Mouse (Mus musculus): ENCODE data around the gene Tbc1d22a. TPM values are rescaled to one million over a fixed set of nuclear protein-coding genes. Genes with fewer than 3 reads are reported as not detected.

Gene Tbc1d22a
- polyA plus RNA-seq, 1 experiment from 2014 or later, result 16.6 TPM

GRCm38 (mm10) chr15:86309213-86309829 lies 95.1 kb downstream of the Tbc1d22a start:
- ATAC-seq (ENCODE audit: low FRiP score, low TSS enrichment), result no peak
- Histone ChIP-seq H3K4me1 (ENCODE audit: insufficient read depth, low read length) (no peaks in the 10 kb centered on the region), H3K9ac (replicated peaks; ENCODE audit: low read length) (no peak overlapping the region), H3K27ac (ENCODE audit: low read length) (no peak overlapping the region), H3K9me3 (ENCODE audit: low read length) (peaks cover 4% of the 10 kb centered on the region; the same call in 1 of the 2 replicates), H3K4me2 (replicated peaks; ENCODE audit: low read depth, low read length) (no peak overlapping the region), H3K36me3 (ENCODE audit: insufficient read depth, low read length) (peaks cover 6% of the 10 kb centered on the region), H3K27me3 (ENCODE audit: insufficient read depth, low read length) (no peaks in the 10 kb centered on the region), H3K4me3 (ENCODE audit: low read length) (no peak overlapping the region)
- WGBS, result 77% methylated on average over 4 of the region's 5 CpGs

- ATAC-seq (ENCODE audit: low FRiP score, low TSS enrichment), result 0 out of 2 replicates have a peak, but pooled peaks have one; percentile 27
- H3K4me1 ChIP-seq (ENCODE audit: insufficient read depth, low read length), result peaks cover 8% of the 10 kb centered on the region
- no peak overlapping the region for H3K9ac ChIP-seq (replicated peaks; ENCODE audit: low read length)
- H3K36me3 ChIP-seq (ENCODE audit: insufficient read depth, low read length), result peaks cover 4% of the 10 kb centered on the region; the same call in 1 of the 2 replicates
- no peak overlapping the region for H3K4me2 ChIP-seq (replicated peaks; ENCODE audit: low read depth, low read length)
- H3K4me3 ChIP-seq (ENCODE audit: low read length), result no peak overlapping the region
- H3K27ac ChIP-seq (ENCODE audit: low read length), result no peak overlapping the region
- WGBS, result 45% methylated on average over 19 of the region's 19 CpGs
- no peaks in the 10 kb centered on the region for H3K9me3 ChIP-seq (ENCODE audit: low read length)
- no peaks in the 10 kb centered on the region for H3K27me3 ChIP-seq (ENCODE audit: insufficient read depth, low read length)
Measured at GRCm38 (mm10) chr15:86320803-86321510, 106.7 kb downstream of the Tbc1d22a start.

GRCm38 (mm10) chr15:86326341-86326740 lies 112.1 kb downstream of the Tbc1d22a start:
- no peak overlapping the region for H3K27ac ChIP-seq (ENCODE audit: low read length)
- no peaks in the 10 kb centered on the region for H3K9me3 ChIP-seq (ENCODE audit: low read length)
- 90% methylated on average over 4 of the region's 4 CpGs for WGBS
- no peaks in the 10 kb centered on the region for H3K36me3 ChIP-seq (ENCODE audit: insufficient read depth, low read length)
- peaks cover 1% of the 10 kb centered on the region; the same call in 1 of the 2 replicates for H3K4me1 ChIP-seq (ENCODE audit: insufficient read depth, low read length)
- no peak overlapping the region for H3K4me2 ChIP-seq (replicated peaks; ENCODE audit: low read depth, low read length)
- no peak overlapping the region for H3K9ac ChIP-seq (replicated peaks; ENCODE audit: low read length)
- ATAC-seq (ENCODE audit: low FRiP score, low TSS enrichment), result no peak
- no peaks in the 10 kb centered on the region for H3K27me3 ChIP-seq (ENCODE audit: insufficient read depth, low read length)
- H3K4me3 ChIP-seq (ENCODE audit: low read length), result no peak overlapping the region

GRCm38 (mm10) chr15:86329911-86330310 lies 115.7 kb downstream of the Tbc1d22a start:
- Histone ChIP-seq H3K4me3 (ENCODE audit: low read length) (no peak overlapping the region), H3K27ac (ENCODE audit: low read length) (no peak overlapping the region), H3K9ac (replicated peaks; ENCODE audit: low read length) (no peak overlapping the region), H3K27me3 (ENCODE audit: insufficient read depth, low read length) (no peaks in the 10 kb centered on the region), H3K36me3 (ENCODE audit: insufficient read depth, low read length) (no peaks in the 10 kb centered on the region), H3K4me1 (ENCODE audit: insufficient read depth, low read length) (no peaks in the 10 kb centered on the region), H3K4me2 (replicated peaks; ENCODE audit: low read depth, low read length) (no peak overlapping the region), H3K9me3 (ENCODE audit: low read length) (no peaks in the 10 kb centered on the region)
- WGBS, result 83% methylated on average over 7 of the region's 7 CpGs
- ATAC-seq (ENCODE audit: low FRiP score, low TSS enrichment), result no peak

GRCm38 (mm10) chr15:86330454-86330853 lies 116.2 kb downstream of the Tbc1d22a start:
- 37% methylated on average over 7 of the region's 7 CpGs for WGBS

GRCm38 (mm10) chr15:86331501-86332245 lies 117.4 kb downstream of the Tbc1d22a start:
- H3K4me2 ChIP-seq (replicated peaks; ENCODE audit: low read depth, low read length), result no peak overlapping the region
- H3K9me3 ChIP-seq (ENCODE audit: low read length), result no peaks in the 10 kb centered on the region
- no peak overlapping the region for H3K27ac ChIP-seq (ENCODE audit: low read length)
- no peaks in the 10 kb centered on the region for H3K27me3 ChIP-seq (ENCODE audit: insufficient read depth, low read length)
- 75% methylated on average over 8 of the region's 8 CpGs for WGBS
- ATAC-seq (ENCODE audit: low FRiP score, low TSS enrichment), result no peak
- peaks cover 10% of the 10 kb centered on the region; the same call in 1 of the 2 replicates for H3K4me1 ChIP-seq (ENCODE audit: insufficient read depth, low read length)
- no peak overlapping the region for H3K9ac ChIP-seq (replicated peaks; ENCODE audit: low read length)
- no peak overlapping the region for H3K4me3 ChIP-seq (ENCODE audit: low read length)
- no peaks in the 10 kb centered on the region for H3K36me3 ChIP-seq (ENCODE audit: insufficient read depth, low read length)

More at GRCm38 (mm10) chr15:86330454-86330853, 116.2 kb downstream of the Tbc1d22a start:
- Histone ChIP-seq H3K9ac (replicated peaks; ENCODE audit: low read length) (no peak overlapping the region), H3K27me3 (ENCODE audit: insufficient read depth, low read length) (no peaks in the 10 kb centered on the region), H3K36me3 (ENCODE audit: insufficient read depth, low read length) (no peaks in the 10 kb centered on the region), H3K4me1 (ENCODE audit: insufficient read depth, low read length) (peaks cover 2% of the 10 kb centered on the region; the same call in 1 of the 2 replicates), H3K27ac (ENCODE audit: low read length) (no peak overlapping the region), H3K4me3 (ENCODE audit: low read length) (no peak overlapping the region), H3K4me2 (replicated peaks; ENCODE audit: low read depth, low read length) (no peak overlapping the region), H3K9me3 (ENCODE audit: low read length) (no peaks in the 10 kb centered on the region)
- ATAC-seq (ENCODE audit: low FRiP score, low TSS enrichment), result peak; percentile 35; the same call in 1 of the 2 replicates

- Histone ChIP-seq H3K27me3 (ENCODE audit: insufficient read depth, low read length) (no peaks in the 10 kb centered on the region), H3K9me3 (ENCODE audit: low read length) (no peaks in the 10 kb centered on the region), H3K36me3 (ENCODE audit: insufficient read depth, low read length) (no peaks in the 10 kb centered on the region), H3K9ac (replicated peaks; ENCODE audit: low read length) (no peak overlapping the region), H3K4me3 (ENCODE audit: low read length) (no peak overlapping the region), H3K4me1 (ENCODE audit: insufficient read depth, low read length) (peaks cover 10% of the 10 kb centered on the region; the same call in 1 of the 2 replicates), H3K4me2 (replicated peaks; ENCODE audit: low read depth, low read length) (no peak overlapping the region), H3K27ac (ENCODE audit: low read length) (no peak overlapping the region)
- ATAC-seq (ENCODE audit: low FRiP score, low TSS enrichment), result no peak
- 91% methylated on average over 4 of the region's 4 CpGs for WGBS
Measured at GRCm38 (mm10) chr15:86333176-86333575, 118.9 kb downstream of the Tbc1d22a start.

- H3K9ac ChIP-seq (replicated peaks; ENCODE audit: low read length), result no peak overlapping the region
- H3K36me3 ChIP-seq (ENCODE audit: insufficient read depth, low read length), result no peaks in the 10 kb centered on the region
- H3K4me1 ChIP-seq (ENCODE audit: insufficient read depth, low read length), result peaks cover 10% of the 10 kb centered on the region; the same call in 1 of the 2 replicates
- no peaks in the 10 kb centered on the region for H3K27me3 ChIP-seq (ENCODE audit: insufficient read depth, low read length)
- H3K4me3 ChIP-seq (ENCODE audit: low read length), result no peak overlapping the region
- no peak overlapping the region for H3K27ac ChIP-seq (ENCODE audit: low read length)
- WGBS, result 84% methylated on average over 2 of the region's 2 CpGs
- H3K4me2 ChIP-seq (replicated peaks; ENCODE audit: low read depth, low read length), result no peak overlapping the region
- no peak for ATAC-seq (ENCODE audit: low FRiP score, low TSS enrichment)
- H3K9me3 ChIP-seq (ENCODE audit: low read length), result no peaks in the 10 kb centered on the region
Measured at GRCm38 (mm10) chr15:86333606-86334005, 119.3 kb downstream of the Tbc1d22a start.

- H3K9ac ChIP-seq (replicated peaks; ENCODE audit: low read length), result no peak overlapping the region
- no peak overlapping the region for H3K4me3 ChIP-seq (ENCODE audit: low read length)
- 92% methylated on average over 4 of the region's 4 CpGs for WGBS
- H3K4me2 ChIP-seq (replicated peaks; ENCODE audit: low read depth, low read length), result no peak overlapping the region
- H3K36me3 ChIP-seq (ENCODE audit: insufficient read depth, low read length), result no peaks in the 10 kb centered on the region
- no peak for ATAC-seq (ENCODE audit: low FRiP score, low TSS enrichment)
- H3K27ac ChIP-seq (ENCODE audit: low read length), result no peak overlapping the region
- H3K9me3 ChIP-seq (ENCODE audit: low read length), result no peaks in the 10 kb centered on the region
- peaks cover 10% of the 10 kb centered on the region; the same call in 1 of the 2 replicates for H3K4me1 ChIP-seq (ENCODE audit: insufficient read depth, low read length)
- H3K27me3 ChIP-seq (ENCODE audit: insufficient read depth, low read length), result no peaks in the 10 kb centered on the region
Measured at GRCm38 (mm10) chr15:86334276-86334675, 120.0 kb downstream of the Tbc1d22a start.

Data from kidney, embryonic 16.5 days (tissue).